Mouse (Mus musculus) spleen, adult 2 months (tissue): ENCODE results near the gene Sectm1a.

Experiments used
- CTCF ChIP-seq: fragments of 200-500 bp; IDR thresholded peaks from 2 replicates; pipeline ENCODE4 v1.5.1; 2011; ENCODE audit warnings: mild to moderate bottlenecking, inconsistent platforms; ENCODE audit not compliant: insufficient read depth, insufficient read length, insufficient replicate concordance; ENCODE audit errors: extremely low read depth
- POLR2A ChIP-seq: fragments of 200-500 bp; IDR thresholded peaks from 2 replicates; pipeline ENCODE4 v1.6.1; 2011; ENCODE audit warnings: low read depth, low read length, inconsistent platforms

DNA sequence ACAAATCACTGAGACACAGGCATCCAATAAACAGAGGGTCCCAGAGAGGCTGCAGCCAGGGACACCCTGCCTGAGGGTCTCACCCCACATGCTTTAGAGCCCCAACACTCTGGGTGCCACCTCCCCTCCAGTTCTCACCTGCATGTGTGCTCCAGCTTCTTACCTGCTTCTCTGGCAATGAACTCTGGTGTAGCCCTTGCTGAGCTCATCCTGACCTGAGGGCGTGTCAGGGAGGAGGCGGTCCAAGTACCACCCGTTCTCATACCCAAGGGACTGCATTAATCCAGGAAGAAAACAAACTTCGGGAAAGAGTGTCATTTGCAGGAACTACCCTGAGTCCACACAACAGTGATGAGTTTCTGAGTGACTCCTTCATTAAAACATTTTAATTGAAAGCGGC lies 17.6 kb downstream of the Sectm1a start, which contains the start of gene Sectm1b:
- TF ChIP-seq CTCF (no peak), POLR2A (no peak)
